Mouse (Mus musculus) common myeloid progenitor, adult 5-6 weeks (primary cell): ENCODE results near the gene Unk. TPM values are rescaled to one million over a fixed set of nuclear protein-coding genes. Genes with fewer than 3 reads are reported as not detected.

Source experiments
- ATAC-seq: replicated peaks from 2 replicates; pipeline ENCODE4 v1.8.0; 2016; ENCODE audit warnings: low read depth, mild to moderate bottlenecking, moderate TSS enrichment, inconsistent platforms; ENCODE audit not compliant: poor library complexity, severe bottlenecking
- total RNA-seq: library from RNA; stranded (forward); fragments of 200-1000, 187-1606 nt; gene quantifications from 2 replicates; pipeline ENCODE4 v1.2.3, GENCODE M21; 2017

Gene Unk
- 15.8 and 28.5 TPM in 2 replicates for total RNA-seq

GRCm38 (mm10) chr11:116030088-116030897, at the start of gene Unk:
Gene Unk (plus strand): TSS chr11:116030322.
- ATAC-seq: peak; percentile 87

- ATAC-seq: no peak
Observed at GRCm38 (mm10) chr11:115982472-115982871, 47.6 kb upstream of the Unk start.

- no peak for ATAC-seq
Observed at GRCm38 (mm10) chr11:115983291-115983690, 46.8 kb upstream of the Unk start.

GRCm38 (mm10) chr11:115989686-115990085, 40.4 kb upstream of the Unk start:
- ATAC-seq: no peak

- ATAC-seq: no peak
Observed at GRCm38 (mm10) chr11:115992098-115992497, 38.0 kb upstream of the Unk start.

GRCm38 (mm10) chr11:115995256-115995655, 34.9 kb upstream of the Unk start:
- no peak for ATAC-seq

- ATAC-seq: no peak
Observed at GRCm38 (mm10) chr11:115997047-115997446, 33.1 kb upstream of the Unk start.

- no peak for ATAC-seq
Observed at GRCm38 (mm10) chr11:115997662-115998061, 32.5 kb upstream of the Unk start.

- peak; percentile 16; the same call in 1 of the 2 replicates for ATAC-seq
Observed at GRCm38 (mm10) chr11:115999027-115999426, 31.1 kb upstream of the Unk start.

- ATAC-seq: peak; percentile 45
Observed at GRCm38 (mm10) chr11:115999538-116000143, 30.5 kb upstream of the Unk start.

GRCm38 (mm10) chr11:116000607-116001006, 29.5 kb upstream of the Unk start:
- no peak for ATAC-seq

- no peak for ATAC-seq
Observed at GRCm38 (mm10) chr11:116001725-116002124, 28.4 kb upstream of the Unk start.

GRCm38 (mm10) chr11:116002894-116003293, 27.2 kb upstream of the Unk start:
- no peak for ATAC-seq

- peak; percentile 38 for ATAC-seq
Observed at GRCm38 (mm10) chr11:116004186-116004823, 25.8 kb upstream of the Unk start.

GRCm38 (mm10) chr11:116004840-116005700, 25.1 kb upstream of the Unk start:
- ATAC-seq: peak; percentile 76

- ATAC-seq: no peak
Observed at GRCm38 (mm10) chr11:116005701-116006419, 24.3 kb upstream of the Unk start.

- ATAC-seq: no peak
Observed at GRCm38 (mm10) chr11:116007095-116007850, 22.8 kb upstream of the Unk start.

GRCm38 (mm10) chr11:116008411-116008810, 21.7 kb upstream of the Unk start:
- ATAC-seq: no peak
